Mouse (Mus musculus) thymus, postnatal 36 days (tissue): ENCODE measurements around the gene Armc7.
"Not testable (repeated sequence)": the region's sequence is repeated elsewhere in the genome, so short reads cannot be mapped to it uniquely, and the experiment has no call there.

ENCODE experiments used
- DNase-seq, 2 experiments: peaks; one replicate each; pipeline ENCODE4 v3.0.0; 2022; ENCODE audit warnings: mixed read lengths in 2 of 2

Armc7 gene

GRCm38 (mm10) chr11:115492387-115492786 lies 16.9 kb downstream of the Armc7 start:
- no peak for DNase-seq

- DNase-seq, result not testable (repeated sequence)
These were observed 21.1 kb downstream of the Armc7 start for GRCm38 (mm10) chr11:115496559-115496958.

GRCm38 (mm10) chr11:115502636-115503035 lies 27.2 kb downstream of the Armc7 start:
- no peak for DNase-seq

- DNase-seq, result no peak
These were observed 31.1 kb downstream of the Armc7 start for GRCm38 (mm10) chr11:115506586-115506985.

- peak; percentile 34 to 61 for DNase-seq
These were observed 32.6 kb downstream of the Armc7 start for GRCm38 (mm10) chr11:115508061-115508460.

GRCm38 (mm10) chr11:115509773-115510506 lies 34.5 kb downstream of the Armc7 start:
- no peak for DNase-seq

DNA sequence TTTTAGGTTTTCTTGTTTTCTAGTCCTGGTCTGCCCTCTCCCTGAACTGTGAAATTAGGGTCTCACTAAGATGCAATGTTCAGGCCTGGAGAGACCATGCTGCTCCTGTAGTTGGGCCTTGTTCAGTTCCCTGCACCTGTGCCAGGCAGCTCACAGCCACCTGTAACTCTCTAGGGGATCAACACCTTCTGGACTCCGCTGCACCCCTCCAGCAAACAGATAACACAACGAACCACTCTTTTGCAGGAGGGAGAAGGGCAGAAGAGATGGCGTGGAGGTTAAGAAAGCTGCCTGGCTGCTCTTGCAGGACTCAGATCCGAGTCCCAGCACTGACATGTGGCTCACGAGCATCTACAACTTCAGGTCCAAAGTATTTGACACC lies 35.0 kb downstream of the Armc7 start:
- DNase-seq, result no peak

DNA sequence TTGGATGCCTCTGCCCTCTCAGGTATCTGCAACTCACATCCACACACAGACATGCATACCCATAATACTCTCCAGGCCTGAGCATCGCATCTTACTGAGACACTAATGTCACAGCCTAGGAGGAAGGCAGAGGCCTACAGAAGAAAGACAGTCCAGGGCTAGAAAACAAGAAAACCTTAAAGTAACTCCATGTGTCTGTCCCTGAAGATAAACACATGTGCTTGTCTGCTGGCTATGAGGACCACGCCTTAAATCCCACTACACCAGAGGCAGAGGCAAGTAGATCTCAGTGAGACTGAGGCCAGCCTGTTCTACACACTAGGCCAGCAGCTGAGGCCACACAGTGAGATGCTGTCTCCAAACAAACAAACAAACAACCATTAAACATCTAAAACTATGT lies 35.7 kb downstream of the Armc7 start:
- DNase-seq, result no peak

- DNase-seq, result no peak
These were observed 36.5 kb downstream of the Armc7 start for GRCm38 (mm10) chr11:115512004-115512403.

- peak; percentile 48 to 51 for DNase-seq
These were observed 37.1 kb downstream of the Armc7 start for GRCm38 (mm10) chr11:115512407-115513183.

GRCm38 (mm10) chr11:115513271-115514237 lies 38.1 kb downstream of the Armc7 start:
- peak; percentile 54 to 62 for DNase-seq

DNA sequence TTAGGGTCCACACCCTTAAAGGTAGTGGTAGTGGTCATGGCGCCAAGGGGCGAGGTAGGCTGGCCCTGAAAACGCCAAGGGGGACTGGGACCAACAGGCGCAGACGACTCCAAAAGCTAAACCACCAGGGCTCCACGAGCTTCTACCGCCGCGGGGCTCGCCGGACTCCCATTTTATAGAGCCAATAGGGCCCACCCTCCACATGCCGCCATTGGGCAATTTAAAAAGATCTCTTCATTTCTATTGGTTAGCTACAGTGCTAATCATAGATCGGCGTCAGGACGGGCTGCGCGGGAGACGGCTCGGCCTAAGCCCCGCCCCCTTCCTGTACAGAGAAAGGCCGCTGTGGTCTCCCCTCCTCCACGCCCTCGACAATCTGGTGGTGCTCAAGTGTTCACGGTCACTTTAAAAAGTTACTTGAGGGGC lies 38.8 kb downstream of the Armc7 start, which contains the start of gene Jpt1:
Gene Jpt1, minus strand, starts transcription at position 150 of the 426 bp plus-strand sequence.
- DNase-seq, result peak; percentile 96

- no peak for DNase-seq
These were observed 39.6 kb downstream of the Armc7 start for GRCm38 (mm10) chr11:115515021-115515420.

- no peak for DNase-seq
These were observed 41.5 kb downstream of the Armc7 start for GRCm38 (mm10) chr11:115516942-115517341.

- DNase-seq, result no peak
These were observed 43.2 kb downstream of the Armc7 start for GRCm38 (mm10) chr11:115518693-115519092.

DNA sequence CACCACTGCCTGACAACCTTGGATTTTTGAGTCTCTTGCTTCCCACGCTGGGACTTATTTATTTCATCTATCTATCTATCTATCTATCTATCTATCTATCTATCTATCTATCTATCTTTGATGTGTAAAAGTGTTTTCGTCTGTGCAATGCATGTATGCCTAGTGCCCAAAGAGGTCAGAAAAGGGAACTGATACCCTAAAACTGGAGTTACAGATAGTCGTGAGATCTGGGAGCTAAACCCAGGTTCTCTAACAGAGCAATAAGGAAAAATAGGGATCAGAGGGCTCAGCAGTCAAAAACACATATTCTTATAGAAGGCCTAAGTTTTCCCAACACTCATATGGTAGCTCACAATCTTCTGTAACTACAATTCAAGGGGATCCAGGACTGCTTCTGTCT lies 44.1 kb downstream of the Armc7 start:
- DNase-seq, result no peak

- DNase-seq, result no peak
These were observed 44.8 kb downstream of the Armc7 start for GRCm38 (mm10) chr11:115520218-115520617.

- DNase-seq, result no peak
These were observed 45.6 kb downstream of the Armc7 start for GRCm38 (mm10) chr11:115521080-115521479.

- no peak for DNase-seq
These were observed 46.8 kb downstream of the Armc7 start for GRCm38 (mm10) chr11:115522238-115522637.

GRCm38 (mm10) chr11:115522703-115523102 lies 47.2 kb downstream of the Armc7 start:
- no peak for DNase-seq

DNA sequence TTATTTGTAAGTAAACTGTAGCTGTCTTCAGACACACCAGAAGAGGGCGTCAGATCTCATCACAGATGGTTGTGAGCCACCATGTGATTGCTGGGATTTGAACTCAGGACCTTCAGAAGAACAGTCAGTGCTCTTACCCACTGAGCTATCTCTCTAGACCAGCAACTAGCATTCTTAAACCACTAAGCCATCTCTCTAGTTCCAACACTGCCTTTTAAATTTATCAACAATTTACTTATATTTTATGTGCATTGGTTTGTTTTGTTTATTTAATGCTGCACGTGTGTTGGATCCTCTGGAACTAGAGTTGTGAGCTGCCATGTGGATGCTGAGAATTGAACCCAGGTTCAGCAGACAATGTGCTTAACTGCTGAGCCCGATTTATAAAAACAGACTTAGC lies 51.0 kb downstream of the Armc7 start:
- not testable (repeated sequence) for DNase-seq

- DNase-seq, result no peak
These were observed 59.4 kb downstream of the Armc7 start for GRCm38 (mm10) chr11:115534759-115535371.
